Mouse (Mus musculus): ENCODE measurements around the gene 4430402I18Rik. TPM values are rescaled to one million over a fixed set of nuclear protein-coding genes. Genes with fewer than 3 reads are reported as not detected.

4430402I18Rik gene
- total RNA-seq, 1 experiment from 2014 or later, result 4.4 TPM

- peak; percentile 82 for ATAC-seq (replicated peaks; ENCODE audit: insufficient number of reproducible peaks, low FRiP score, low TSS enrichment, poor library complexity, severe bottlenecking)
These were observed 7.4 kb upstream of the 4430402I18Rik start for GRCm38 (mm10) chr19:28974862-28975611.

GRCm38 (mm10) chr19:28970251-28970650, 2.7 kb upstream of the 4430402I18Rik start:
- ATAC-seq (replicated peaks; ENCODE audit: insufficient number of reproducible peaks, low FRiP score, low TSS enrichment, poor library complexity, severe bottlenecking), result no peak

GRCm38 (mm10) chr19:28969231-28969630, 1.6 kb upstream of the 4430402I18Rik start:
- no peak for ATAC-seq (replicated peaks; ENCODE audit: insufficient number of reproducible peaks, low FRiP score, low TSS enrichment, poor library complexity, severe bottlenecking)

DNA sequence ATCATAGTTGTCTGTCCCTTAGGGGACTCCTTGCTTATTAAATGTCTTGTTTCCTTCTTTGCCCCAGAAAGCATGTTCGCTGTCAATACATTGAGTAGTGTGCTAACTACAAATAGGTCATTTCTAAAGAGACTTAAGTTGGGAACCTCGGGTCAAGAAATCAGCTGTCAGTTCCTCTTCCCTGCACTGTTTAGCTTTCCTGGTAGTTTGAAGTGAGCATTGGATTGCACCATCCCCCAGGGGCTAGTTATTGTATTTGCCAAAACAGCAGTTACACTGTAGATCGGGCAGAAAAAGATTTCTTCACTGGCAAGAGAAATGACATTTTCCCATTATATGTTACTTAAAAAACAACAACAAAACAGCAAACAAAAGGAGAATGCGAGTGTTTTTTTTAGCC, 578 bp upstream of the 4430402I18Rik start:
- ATAC-seq (replicated peaks; ENCODE audit: insufficient number of reproducible peaks, low FRiP score, low TSS enrichment, poor library complexity, severe bottlenecking), result no peak

DNA sequence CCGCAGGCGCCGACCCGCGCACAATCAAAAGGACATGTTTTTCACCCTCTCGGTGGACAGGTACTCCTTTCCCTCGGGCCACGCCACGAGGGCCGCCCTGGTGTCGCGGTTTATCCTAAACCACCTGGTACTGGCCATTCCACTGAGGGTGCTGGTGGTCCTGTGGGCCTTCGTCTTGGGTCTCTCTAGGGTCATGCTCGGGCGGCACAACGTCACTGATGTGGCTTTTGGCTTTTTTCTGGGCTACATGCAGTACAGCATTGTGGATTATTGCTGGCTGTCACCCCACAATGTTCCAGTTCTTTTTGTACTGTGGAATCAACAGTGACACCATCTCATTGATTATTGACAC, 3.1 kb downstream of the 4430402I18Rik start:
- ATAC-seq (replicated peaks; ENCODE audit: insufficient number of reproducible peaks, low FRiP score, low TSS enrichment, poor library complexity, severe bottlenecking), result peak; percentile 10; the same call in 1 of the 2 replicates

DNA sequence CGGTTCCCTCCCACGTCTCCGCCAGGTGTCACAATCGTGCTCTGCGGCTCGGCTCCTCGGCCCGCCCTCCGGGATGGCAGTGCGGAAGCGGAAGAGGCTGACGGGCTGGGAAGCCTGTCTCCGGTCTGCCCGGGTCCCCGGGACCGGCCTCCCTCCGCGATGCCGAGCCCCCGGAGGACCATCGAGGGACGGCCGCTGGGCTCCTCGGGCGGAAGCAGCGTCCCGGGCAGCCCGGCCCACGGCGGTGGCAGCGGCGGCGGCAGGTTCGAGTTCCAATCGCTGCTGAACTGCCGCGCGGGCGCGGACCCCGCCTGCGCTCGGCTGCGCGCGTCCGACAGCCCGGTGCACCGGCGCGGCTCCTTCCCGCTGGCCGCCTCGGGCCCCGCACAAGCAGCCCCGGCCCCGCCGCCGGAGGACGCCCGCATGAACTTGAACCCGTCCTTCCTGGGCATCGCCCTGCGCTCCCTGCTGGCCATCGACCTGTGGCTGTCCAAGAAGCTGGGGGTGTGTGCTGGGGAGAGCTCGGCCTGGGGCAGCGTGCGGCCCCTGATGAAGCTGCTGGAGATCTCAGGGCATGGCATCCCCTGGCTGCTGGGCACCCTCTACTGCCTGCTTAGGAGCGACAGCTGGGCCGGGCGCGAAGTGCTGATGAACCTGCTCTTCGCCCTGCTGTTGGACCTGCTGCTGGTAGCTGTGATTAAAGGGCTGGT, 3.6 kb downstream of the 4430402I18Rik start, which contains the start of gene Plpp6:
Gene Plpp6, plus strand, starts transcription at position 112 of the 710 bp plus-strand sequence.
- ATAC-seq (replicated peaks; ENCODE audit: insufficient number of reproducible peaks, low FRiP score, low TSS enrichment, poor library complexity, severe bottlenecking), result peak; percentile 81

- no peak for ATAC-seq (replicated peaks; ENCODE audit: insufficient number of reproducible peaks, low FRiP score, low TSS enrichment, poor library complexity, severe bottlenecking)
These were observed 4.1 kb downstream of the 4430402I18Rik start for GRCm38 (mm10) chr19:28963513-28963841.

DNA sequence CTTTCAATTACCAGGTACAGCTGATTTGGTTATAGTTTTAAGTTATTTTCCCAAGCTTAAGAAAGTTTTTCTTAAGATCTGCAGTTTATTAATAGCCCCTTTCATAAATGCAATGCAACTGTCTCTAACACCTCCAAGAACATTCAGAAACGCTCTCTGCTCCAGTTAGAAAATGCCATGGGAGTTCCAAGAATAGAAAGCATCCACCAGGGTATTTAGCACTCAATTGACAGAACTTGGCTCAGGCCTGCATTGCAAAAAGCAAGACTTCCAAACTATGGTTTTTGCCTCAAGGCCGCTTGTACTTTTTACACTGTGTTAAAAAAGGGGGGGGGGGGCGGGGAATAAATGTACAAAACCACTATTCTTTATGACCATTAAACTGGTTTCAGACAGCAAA, 4.5 kb downstream of the 4430402I18Rik start:
- no peak for ATAC-seq (replicated peaks; ENCODE audit: insufficient number of reproducible peaks, low FRiP score, low TSS enrichment, poor library complexity, severe bottlenecking)

DNA sequence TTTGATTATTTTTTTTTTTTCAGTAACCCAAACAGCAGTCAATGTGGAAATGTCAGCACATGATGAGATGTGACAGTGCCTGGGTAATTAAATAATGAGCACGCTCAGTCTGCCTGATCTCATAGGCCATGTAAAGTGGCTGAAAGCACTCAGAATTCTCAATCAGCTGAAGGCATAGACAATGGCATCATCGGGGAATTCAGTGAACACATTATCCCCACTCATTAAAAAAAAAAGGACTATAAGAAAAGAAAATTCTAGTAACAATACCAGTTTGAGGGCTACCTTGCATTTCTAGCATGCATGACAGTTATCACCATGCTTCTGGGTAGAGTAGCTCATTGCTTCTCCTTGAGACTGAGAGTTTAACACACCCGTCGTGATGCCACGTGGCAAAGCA, 16.3 kb downstream of the 4430402I18Rik start:
- no peak for ATAC-seq (replicated peaks; ENCODE audit: insufficient number of reproducible peaks, low FRiP score, low TSS enrichment, poor library complexity, severe bottlenecking)

DNA sequence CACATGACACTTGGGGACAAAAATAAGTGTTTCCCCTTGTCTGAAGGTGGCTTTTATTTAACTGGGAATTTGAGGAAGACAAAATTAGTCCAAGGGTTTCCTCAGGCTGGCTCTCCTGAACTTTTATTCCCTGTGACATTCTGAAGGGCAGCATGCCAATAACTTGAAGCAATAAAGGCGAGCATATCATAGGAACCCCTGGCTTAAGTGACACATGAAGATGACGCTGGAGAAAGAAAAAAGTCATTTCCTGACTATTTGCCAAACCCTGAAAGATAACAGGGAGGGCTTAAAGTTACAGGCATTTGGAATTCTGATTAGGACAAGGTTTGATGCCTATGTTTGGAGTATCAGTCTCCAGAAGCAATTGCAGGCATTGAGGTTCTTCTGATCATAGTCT, 20.3 kb downstream of the 4430402I18Rik start:
- no peak for ATAC-seq (replicated peaks; ENCODE audit: insufficient number of reproducible peaks, low FRiP score, low TSS enrichment, poor library complexity, severe bottlenecking)

- no peak for ATAC-seq (replicated peaks; ENCODE audit: insufficient number of reproducible peaks, low FRiP score, low TSS enrichment, poor library complexity, severe bottlenecking)
These were observed 20.8 kb downstream of the 4430402I18Rik start for GRCm38 (mm10) chr19:28946782-28947181.

DNA sequence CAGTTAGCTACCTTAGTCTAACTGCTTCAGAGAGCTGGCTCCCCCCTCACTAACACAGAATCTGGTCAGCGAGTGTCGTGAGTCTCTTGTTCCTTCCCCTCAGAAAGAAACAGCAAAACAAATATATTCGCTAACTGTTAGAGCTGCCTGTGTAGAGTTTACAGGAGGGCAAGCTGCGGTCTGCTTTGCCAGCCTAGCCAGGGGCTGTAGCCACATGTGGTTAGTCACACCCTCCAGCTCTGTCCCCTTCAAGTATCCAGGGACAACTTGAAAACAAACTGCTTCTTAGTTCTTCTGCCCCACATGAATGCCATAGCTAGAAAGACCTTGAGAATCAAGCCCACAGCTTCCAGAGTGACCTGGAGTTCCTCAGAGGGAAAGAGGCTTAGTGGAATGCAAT, 26.3 kb downstream of the 4430402I18Rik start:
- ATAC-seq (replicated peaks; ENCODE audit: insufficient number of reproducible peaks, low FRiP score, low TSS enrichment, poor library complexity, severe bottlenecking), result no peak; the same call in 1 of the 2 replicates

DNA sequence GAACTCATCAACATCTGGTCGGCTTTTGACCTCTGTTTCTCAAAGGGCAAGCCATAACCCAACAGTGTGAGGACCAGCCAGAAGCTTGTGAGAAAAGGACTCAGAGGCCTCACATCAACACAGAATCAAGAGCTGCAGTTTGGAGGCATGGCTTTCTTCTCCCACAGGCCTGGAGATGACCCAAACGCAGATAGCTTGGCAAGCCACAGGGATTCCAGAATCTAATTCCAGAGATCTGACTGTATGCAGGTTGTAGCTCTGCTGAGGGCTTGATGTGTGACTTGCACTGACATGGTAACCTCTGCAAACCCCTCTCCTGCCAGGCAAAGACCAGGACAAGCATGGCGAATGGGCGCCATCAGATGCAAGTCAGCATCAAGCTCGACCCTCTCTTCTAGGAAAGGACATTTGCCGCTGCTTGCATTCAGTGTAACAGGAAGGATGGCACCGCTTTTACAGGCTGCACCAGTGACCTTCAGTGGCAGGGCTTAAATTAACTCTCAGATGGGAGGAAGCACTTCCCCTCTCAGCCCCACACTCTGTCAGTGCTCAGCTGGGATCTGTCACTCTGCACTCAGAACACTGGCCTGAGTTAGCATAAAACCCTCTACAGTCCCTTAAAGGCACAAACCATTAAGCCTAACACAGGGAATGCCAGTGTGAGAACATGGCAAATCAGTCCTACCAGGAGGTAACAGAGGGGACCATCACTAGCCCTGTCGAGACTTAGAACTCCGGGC, 27.3 kb downstream of the 4430402I18Rik start:
- ATAC-seq (replicated peaks; ENCODE audit: insufficient number of reproducible peaks, low FRiP score, low TSS enrichment, poor library complexity, severe bottlenecking), result no peak

- no peak for ATAC-seq (replicated peaks; ENCODE audit: insufficient number of reproducible peaks, low FRiP score, low TSS enrichment, poor library complexity, severe bottlenecking)
These were observed 32.7 kb downstream of the 4430402I18Rik start for GRCm38 (mm10) chr19:28934897-28935296.

GRCm38 (mm10) chr19:28929034-28929433, 38.6 kb downstream of the 4430402I18Rik start:
- no peak for ATAC-seq (replicated peaks; ENCODE audit: insufficient number of reproducible peaks, low FRiP score, low TSS enrichment, poor library complexity, severe bottlenecking)

- ATAC-seq (replicated peaks; ENCODE audit: insufficient number of reproducible peaks, low FRiP score, low TSS enrichment, poor library complexity, severe bottlenecking), result no peak
These were observed 40.2 kb downstream of the 4430402I18Rik start for GRCm38 (mm10) chr19:28927396-28927795.

DNA sequence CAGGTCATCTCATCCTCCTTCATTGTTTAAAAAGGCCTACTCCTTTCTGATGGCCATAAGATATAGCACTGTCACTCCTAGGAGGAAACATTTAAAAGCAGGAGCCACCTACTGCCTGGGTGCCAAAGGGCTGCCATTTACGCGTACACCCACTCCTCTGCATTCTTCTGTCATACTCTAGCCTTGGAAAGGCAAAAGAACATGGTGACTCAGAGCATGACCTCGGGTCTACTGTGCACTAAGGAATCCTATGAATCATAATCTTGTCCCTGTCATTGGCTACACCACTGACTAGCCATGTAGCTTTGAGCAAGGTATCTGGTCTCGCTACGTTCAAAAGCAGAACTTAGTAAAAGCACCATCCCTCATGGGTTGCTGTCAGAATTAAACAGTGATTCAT, 41.2 kb downstream of the 4430402I18Rik start:
- ATAC-seq (replicated peaks; ENCODE audit: insufficient number of reproducible peaks, low FRiP score, low TSS enrichment, poor library complexity, severe bottlenecking), result no peak

- no peak for ATAC-seq (replicated peaks; ENCODE audit: insufficient number of reproducible peaks, low FRiP score, low TSS enrichment, poor library complexity, severe bottlenecking)
These were observed 49.8 kb downstream of the 4430402I18Rik start for GRCm38 (mm10) chr19:28917839-28918238.

- ATAC-seq (replicated peaks; ENCODE audit: insufficient number of reproducible peaks, low FRiP score, low TSS enrichment, poor library complexity, severe bottlenecking), result no peak
These were observed 51.1 kb downstream of the 4430402I18Rik start for GRCm38 (mm10) chr19:28916492-28916891.
